Mouse (Mus musculus) MEL (cell line): ENCODE measurements around the gene Fcer1g.

Experiments
- BHLHE40 ChIP-seq: IDR thresholded peaks from 2 replicates; pipeline ENCODE4 v1.6.1; 2012; ENCODE audit warnings: low read depth, mild to moderate bottlenecking, inconsistent platforms, low read length, improper control_type of control experiment, borderline replicate concordance
- CHD2 ChIP-seq: IDR thresholded peaks from 2 replicates; pipeline ENCODE4 v1.6.1; 2011; ENCODE audit warnings: low read length, improper control_type of control experiment
- CTCF ChIP-seq, 3 experiments: IDR thresholded peaks in 2 of 3; conservative IDR thresholded peaks in 1 of 3; 2 replicates each; pipeline ENCODE4 v1.5.1; 2011 to 2012; ENCODE audit warnings: low read length in 3 of 3, low read depth in 2 of 3, mild to moderate bottlenecking in 2 of 3, improper control_type of control experiment in 1 of 3, inconsistent platforms in 1 of 3, mixed read lengths in 1 of 3, moderate library complexity in 1 of 3; ENCODE audit not compliant: control insufficient read depth in 1 of 3, insufficient read depth in 1 of 3, poor library complexity in 1 of 3, severe bottlenecking in 1 of 3
- EP300 ChIP-seq, 2 experiments: IDR thresholded peaks; 2 replicates each; pipeline ENCODE4 v1.6.1; 2011; ENCODE audit warnings: improper control_type of control experiment in 2 of 2, low read length in 2 of 2, low read depth in 1 of 2, mild to moderate bottlenecking in 1 of 2
- HCFC1 ChIP-seq: IDR thresholded peaks from 2 replicates; pipeline ENCODE4 v1.6.1; 2012; ENCODE audit warnings: low read depth, mild to moderate bottlenecking, inconsistent platforms, low read length, improper control_type of control experiment, moderate library complexity
- POLR2A ChIP-seq, 2 experiments: IDR thresholded peaks; 2 replicates each; pipeline ENCODE4 v1.6.1; 2011 to 2012; ENCODE audit warnings: low read length in 2 of 2, mild to moderate bottlenecking in 2 of 2, control low read depth in 1 of 2, improper control_type of control experiment in 1 of 2, low read depth in 1 of 2, moderate library complexity in 1 of 2; ENCODE audit not compliant: control insufficient read depth in 1 of 2, insufficient read depth in 1 of 2, poor library complexity in 1 of 2
- SMC3 ChIP-seq: IDR thresholded peaks from 2 replicates; pipeline ENCODE4 v1.6.1; 2011; ENCODE audit warnings: low read depth, low read length, improper control_type of control experiment
- UBTF ChIP-seq: IDR thresholded peaks from 2 replicates; pipeline ENCODE4 v1.6.1; 2012; ENCODE audit warnings: low read depth, mild to moderate bottlenecking, inconsistent platforms, low read length, improper control_type of control experiment, moderate library complexity, borderline replicate concordance; ENCODE audit not compliant: insufficient read depth
- USF1 ChIP-seq: IDR thresholded peaks from 2 replicates; pipeline ENCODE4 v1.6.1; 2014; ENCODE audit warnings: low read depth, mild to moderate bottlenecking, inconsistent platforms, low read length, improper control_type of control experiment, moderate library complexity
- ZNF384 ChIP-seq: IDR thresholded peaks from 2 replicates; pipeline ENCODE4 v1.6.1; 2012; ENCODE audit warnings: low read depth, mild to moderate bottlenecking, inconsistent platforms, low read length, improper control_type of control experiment

DNA sequence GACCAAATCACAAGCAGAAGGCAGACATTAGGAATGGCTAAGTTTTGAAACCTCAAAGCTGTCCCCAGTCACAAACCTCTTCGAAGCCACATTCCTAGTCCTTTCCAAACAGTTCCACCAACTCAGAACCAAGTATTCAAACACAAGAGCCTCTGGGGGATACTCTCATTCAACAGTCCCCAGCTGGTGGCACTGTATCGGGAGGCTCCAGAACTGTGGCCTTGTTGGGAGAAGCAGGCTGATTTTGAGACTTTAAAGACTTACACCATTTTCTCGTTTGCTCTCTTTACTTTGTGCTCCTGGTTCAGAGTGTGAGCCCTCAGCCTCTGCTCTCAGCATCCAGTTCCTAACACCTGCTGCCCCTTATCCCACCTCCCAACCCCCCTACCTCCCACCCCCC, 51.1 kb downstream of the Fcer1g start:
- TF ChIP-seq CTCF (IDR thresholded peaks at IDR 0.05 in 2 of 3, conservative IDR thresholded peaks at IDR 0.05 in 1 of 3; ENCODE audit: control insufficient read depth in 1 of 3, insufficient read depth in 1 of 3, low read depth in 2 of 3, low read length in 3 of 3, poor library complexity in 1 of 3, severe bottlenecking in 1 of 3) = no peak
- no peak for TF ChIP-seq HCFC1
- no peak for TF ChIP-seq POLR2A (IDR thresholded peaks at IDR 0.05; ENCODE audit: control insufficient read depth in 1 of 2, insufficient read depth in 1 of 2, low read depth in 1 of 2, low read length in 2 of 2, poor library complexity in 1 of 2)
- TF ChIP-seq CHD2 = no peak
- no peak for TF ChIP-seq USF1
- no peak for TF ChIP-seq SMC3
- no peak for TF ChIP-seq BHLHE40
- no peak for TF ChIP-seq ZNF384
- TF ChIP-seq UBTF = no peak
- no peak for TF ChIP-seq EP300 (IDR thresholded peaks at IDR 0.05; ENCODE audit: low read depth in 1 of 2, low read length in 2 of 2)
